Mouse (Mus musculus): Measurements from ENCODE around the gene Ifnz.

GRCm38 (mm10) chr4:88742771-88743371 is 39.1 kb upstream of the Ifnz start:
- TF ChIP-seq CTCF (IDR thresholded peaks at IDR 0.05; ENCODE audit: control insufficient read depth, insufficient read depth, low read length) = no peak
- no peak for TF ChIP-seq POLR2A (IDR thresholded peaks at IDR 0.05; ENCODE audit: borderline replicate concordance, control insufficient read depth, low read depth, low read length)

Data from bone marrow, adult 2 months (tissue).